Mouse (Mus musculus) intestine, postnatal 0 days (tissue): ENCODE measurements at regions not wholly inside any gene's neighbourhood (a gene's known extent, or its start where the extent isn't known, plus 50 kb on each side); places are given as distances from the start of the nearest gene placed in this dataset. TPM values are rescaled to one million over a fixed set of nuclear protein-coding genes. Genes with fewer than 3 reads are reported as not detected.

ENCODE experiments used
- ATAC-seq: fragments of 200-750 bp; cut with Nextera tagmentation; 2 replicates; pipeline ENCODE4 v1.8.0; 2017; ENCODE audit warnings: mild to moderate bottlenecking, moderate TSS enrichment, moderate library complexity
- H3K27ac ChIP-seq: fragments of 300-500 bp; sonication (generic); 2 replicates; pipeline ENCODE4 v1.5.1; 2014; ENCODE audit warnings: mild to moderate bottlenecking, low read depth, low read length, moderate library complexity
- H3K27me3 ChIP-seq: fragments of 300-500 bp; sonication (generic); replicated peaks from 2 replicates; pipeline ENCODE4 v1.6.1; 2014; ENCODE audit warnings: low read length, mixed read lengths; ENCODE audit not compliant: control insufficient read depth, insufficient read depth
- H3K36me3 ChIP-seq: fragments of 300-500 bp; sonication (generic); 2 replicates; pipeline ENCODE4 v1.6.1; 2014; ENCODE audit warnings: mild to moderate bottlenecking, moderate library complexity; ENCODE audit not compliant: control insufficient read depth, insufficient read depth
- H3K4me1 ChIP-seq: fragments of 300-500 bp; sonication (generic); replicated peaks from 2 replicates; pipeline ENCODE4 v1.6.1; 2014; ENCODE audit warnings: antibody characterized with exemption, low read length, mixed read lengths; ENCODE audit not compliant: control insufficient read depth, insufficient read depth
- H3K4me2 ChIP-seq: fragments of 300-500 bp; sonication (generic); replicated peaks from 2 replicates; pipeline ENCODE4 v1.6.1; 2014; ENCODE audit warnings: low read depth, mild to moderate bottlenecking, moderate library complexity
- H3K4me3 ChIP-seq: fragments of 300-500 bp; sonication (generic); 2 replicates; pipeline ENCODE4 v1.5.1; 2014; ENCODE audit warnings: low read depth, low read length
- H3K9ac ChIP-seq: fragments of 300-500 bp; sonication (generic); 2 replicates; pipeline ENCODE4 v1.6.1; 2014; ENCODE audit warnings: mild to moderate bottlenecking, low read depth, low read length
- H3K9me3 ChIP-seq: fragments of 300-500 bp; sonication (generic); 2 replicates; pipeline ENCODE4 v1.6.1; 2016; ENCODE audit warnings: mixed run types; ENCODE audit not compliant: control insufficient read depth
- CTCF ChIP-seq: sonication (generic); IDR thresholded peaks from 2 replicates; pipeline ENCODE4 v1.5.1; 2016; ENCODE audit warnings: low read depth, mild to moderate bottlenecking, control low read depth, antibody characterized with exemption, moderate library complexity
- WGBS: fragments of 180-500 bp; shearing (Covaris S2); extraction: QIAGEN DNeasy Blood & Tissue Kit; methylation state at CpG from one replicate; pipeline ENCODE4 v1.1.7; 2014; 5-methylcytosine and 5-hydroxymethylcytosine counted together
- microRNA-seq: library from miRNA; unstranded; fragments of <30 nt; microRNA quantifications from one replicate; pipeline ENCODE4, GENCODE M21; 2016

DNA sequence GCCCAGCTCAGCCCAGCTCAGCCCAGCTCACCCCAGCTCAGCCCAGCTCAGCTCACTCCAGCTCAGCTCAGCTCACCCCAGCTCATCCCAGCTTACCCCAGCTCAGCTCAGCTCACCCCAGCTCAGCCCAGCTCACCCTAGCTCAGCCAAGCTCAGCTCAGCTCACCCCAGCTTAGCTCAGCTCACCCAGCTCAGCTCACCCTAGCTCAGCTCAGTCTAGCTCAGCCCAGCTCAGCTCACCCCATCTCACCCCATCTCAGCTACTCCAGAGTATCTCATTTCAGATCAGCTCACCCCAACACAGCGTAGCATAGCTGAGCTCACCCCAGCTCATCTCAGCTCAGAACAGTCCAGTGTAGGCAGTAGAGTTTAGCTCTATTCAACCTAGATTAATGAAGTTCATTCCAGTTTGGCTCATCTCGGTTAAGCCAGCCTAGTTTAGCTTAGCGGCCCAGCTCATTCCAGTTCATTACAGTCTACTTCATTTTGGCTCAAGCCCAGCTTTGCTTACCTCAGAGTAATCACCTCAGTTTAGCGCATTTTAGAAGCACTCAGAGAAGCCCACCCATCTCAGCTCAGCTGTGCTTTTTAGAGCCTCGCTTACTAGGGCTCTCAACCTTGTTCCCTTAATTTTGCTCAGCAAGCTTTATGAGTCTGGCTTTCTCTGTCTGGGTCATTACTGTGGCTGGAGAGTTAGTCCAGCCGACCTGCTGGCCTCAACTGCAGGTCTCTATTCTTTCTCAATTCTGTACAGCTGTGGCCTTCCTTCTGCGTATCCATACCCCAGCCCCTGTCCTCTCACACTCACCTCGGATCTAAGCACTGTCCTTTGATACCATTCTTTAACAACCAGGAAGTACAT, 63.9 kb upstream of the Adam6b start:
- no peaks in the 10 kb centered on the region for H3K36me3 ChIP-seq
- WGBS = 73% methylated on average over 8 of the region's 8 CpGs
- H3K4me2 ChIP-seq = no peak overlapping the region
- TF ChIP-seq CTCF = no peak
- no peaks in the 10 kb centered on the region for H3K27me3 ChIP-seq
- H3K4me3 ChIP-seq = no peak overlapping the region
- no peaks in the 10 kb centered on the region for H3K4me1 ChIP-seq
- H3K9me3 ChIP-seq = no peaks in the 10 kb centered on the region
- ATAC-seq = no peak
- H3K9ac ChIP-seq = no peak overlapping the region
- H3K27ac ChIP-seq = no peak overlapping the region

DNA sequence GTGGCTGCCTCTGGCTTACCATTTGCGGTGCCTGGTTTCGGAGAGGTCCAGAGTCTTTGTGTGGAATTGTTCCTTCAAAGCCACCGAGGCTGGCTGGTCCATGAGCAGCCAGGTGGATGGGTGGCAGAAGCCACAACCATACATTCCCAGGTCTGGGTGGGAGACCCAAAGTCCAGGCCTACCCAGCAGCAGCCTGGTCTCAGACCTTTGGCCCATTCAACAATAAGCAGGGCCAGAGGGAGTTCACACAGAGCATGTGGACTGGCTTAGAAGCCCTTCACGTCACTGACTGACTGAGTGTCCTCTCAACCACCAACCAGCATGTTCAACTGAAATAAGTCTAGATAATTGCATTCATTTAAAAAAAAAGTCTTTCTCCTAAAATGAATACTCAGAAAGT, 62.7 kb upstream of the Adam6b start:
- no peak overlapping the region for H3K4me2 ChIP-seq
- H3K27me3 ChIP-seq = no peaks in the 10 kb centered on the region
- no peaks in the 10 kb centered on the region for H3K4me1 ChIP-seq
- H3K9ac ChIP-seq = no peak overlapping the region
- no peak for TF ChIP-seq CTCF
- no peaks in the 10 kb centered on the region for H3K36me3 ChIP-seq
- H3K4me3 ChIP-seq = no peak overlapping the region
- no peak overlapping the region for H3K27ac ChIP-seq
- no peak for ATAC-seq
- 79% methylated on average over 4 of the region's 4 CpGs for WGBS
- no peaks in the 10 kb centered on the region for H3K9me3 ChIP-seq

DNA sequence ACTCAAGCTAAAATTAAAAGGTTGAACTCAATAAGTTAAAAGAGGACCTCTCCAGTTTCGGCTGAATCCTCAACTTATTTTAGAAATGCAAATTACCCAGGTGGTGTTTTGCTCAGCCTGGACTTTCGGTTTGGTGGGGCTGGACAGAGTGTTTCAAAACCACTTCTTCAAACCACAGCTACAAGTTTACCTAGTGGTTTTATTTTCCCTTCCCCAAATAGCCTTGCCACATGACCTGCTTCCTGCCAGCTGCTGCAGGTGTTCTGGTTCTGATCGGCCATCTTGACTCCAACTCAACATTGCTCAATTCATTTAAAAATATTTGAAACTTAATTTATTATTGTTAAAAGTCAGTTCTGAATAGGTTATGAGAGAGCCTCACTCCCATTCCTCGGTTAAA, 62.0 kb upstream of the Adam6b start:
- TF ChIP-seq CTCF = no peak
- H3K4me3 ChIP-seq = no peak overlapping the region
- ATAC-seq = no peak
- H3K4me2 ChIP-seq = no peak overlapping the region
- no peaks in the 10 kb centered on the region for H3K4me1 ChIP-seq
- H3K9ac ChIP-seq = no peak overlapping the region
- WGBS = 72% methylated on average over 4 of the region's 4 CpGs
- H3K36me3 ChIP-seq = no peaks in the 10 kb centered on the region
- no peaks in the 10 kb centered on the region for H3K9me3 ChIP-seq
- H3K27me3 ChIP-seq = no peaks in the 10 kb centered on the region
- H3K27ac ChIP-seq = no peak overlapping the region

DNA sequence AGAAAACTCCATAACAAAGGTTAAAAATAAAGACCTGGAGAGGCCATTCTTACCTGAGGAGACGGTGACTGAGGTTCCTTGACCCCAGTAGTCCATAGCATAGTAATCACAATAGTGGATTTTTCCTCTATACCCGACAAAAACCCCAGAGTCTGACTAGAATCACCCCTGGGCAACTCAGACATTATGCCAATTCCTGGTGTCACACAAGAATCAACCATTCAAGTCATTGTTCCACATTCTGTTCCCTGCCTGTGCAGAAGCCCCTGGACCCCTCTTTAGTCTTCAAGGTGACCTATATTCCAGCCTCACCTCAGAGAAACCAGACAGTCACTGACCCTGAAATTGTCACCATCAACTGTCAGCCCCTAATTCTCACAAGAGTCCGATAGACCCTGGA, 60.9 kb upstream of the Adam6b start:
- H3K4me2 ChIP-seq = no peak overlapping the region
- H3K36me3 ChIP-seq = no peaks in the 10 kb centered on the region
- no peak overlapping the region for H3K4me3 ChIP-seq
- no peaks in the 10 kb centered on the region for H3K9me3 ChIP-seq
- WGBS = 70% methylated on average over 3 of the region's 3 CpGs
- no peaks in the 10 kb centered on the region for H3K27me3 ChIP-seq
- TF ChIP-seq CTCF = no peak
- no peak overlapping the region for H3K27ac ChIP-seq
- H3K4me1 ChIP-seq = no peaks in the 10 kb centered on the region
- no peak overlapping the region for H3K9ac ChIP-seq
- ATAC-seq = no peak

DNA sequence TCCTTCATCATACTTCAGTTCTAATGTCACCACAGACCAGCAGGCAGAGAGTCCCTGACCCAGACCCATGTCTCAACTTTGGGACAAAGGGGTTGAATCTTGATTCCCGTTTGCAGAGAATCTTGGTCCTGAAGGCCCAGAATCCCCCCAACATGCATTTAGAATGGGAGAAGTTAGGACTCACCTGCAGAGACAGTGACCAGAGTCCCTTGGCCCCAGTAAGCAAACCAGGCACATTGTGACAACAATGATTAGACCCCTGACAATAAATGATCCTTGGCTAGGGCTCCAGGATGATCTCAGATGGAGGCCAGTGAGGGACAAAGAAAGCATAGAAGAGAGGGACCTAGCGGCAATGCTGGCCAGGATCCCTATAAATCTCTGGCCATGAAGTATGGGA, 60.4 kb upstream of the Adam6b start:
- no peak for ATAC-seq
- Histone ChIP-seq H3K4me2 (no peak overlapping the region), H3K27me3 (no peaks in the 10 kb centered on the region), H3K9ac (no peak overlapping the region), H3K36me3 (no peaks in the 10 kb centered on the region), H3K9me3 (no peaks in the 10 kb centered on the region), H3K4me1 (no peaks in the 10 kb centered on the region), H3K4me3 (no peak overlapping the region), H3K27ac (no peak overlapping the region)
- WGBS = 60% methylated on average over 2 of the region's 2 CpGs
- TF ChIP-seq CTCF = no peak

DNA sequence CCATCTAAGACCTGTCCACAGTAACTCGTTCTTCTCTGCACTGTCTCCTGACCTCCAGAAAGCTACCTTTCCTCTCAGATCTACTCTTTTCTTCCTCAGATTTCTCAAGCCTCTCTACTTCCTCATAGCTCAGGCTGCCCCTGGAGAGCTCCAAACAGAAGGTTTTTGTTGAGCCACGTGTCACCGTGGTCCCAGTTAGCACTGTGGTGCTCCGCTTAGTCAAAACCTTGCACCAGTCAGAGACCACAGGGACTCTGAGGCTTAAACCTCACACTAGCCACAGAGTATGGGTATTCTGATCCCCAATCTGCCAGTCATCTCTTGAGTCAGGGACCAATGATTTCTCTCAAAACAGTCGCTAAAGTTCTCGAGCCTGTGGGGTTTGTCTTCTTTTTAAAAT, 59.0 kb upstream of the Adam6b start:
- WGBS = 77% methylated on average over 6 of the region's 6 CpGs
- Histone ChIP-seq H3K36me3 (no peaks in the 10 kb centered on the region), H3K27ac (no peak overlapping the region)

More for the DNA sequence above, 59.0 kb upstream of the Adam6b start:
- no peaks in the 10 kb centered on the region for H3K4me1 ChIP-seq
- H3K4me2 ChIP-seq = no peak overlapping the region
- no peak overlapping the region for H3K4me3 ChIP-seq
- no peak overlapping the region for H3K9ac ChIP-seq
- TF ChIP-seq CTCF = no peak
- no peak for ATAC-seq
- H3K9me3 ChIP-seq = no peaks in the 10 kb centered on the region
- H3K27me3 ChIP-seq = no peaks in the 10 kb centered on the region

Small RNA genes in the stretch of these regions (microRNA-seq; reads per million reads assigned to microRNA genes)
- not detected for gene Gm22175
- gene Gm24022 = not detected
- gene Gm25747 = not detected
